Mouse (Mus musculus): ENCODE data around the gene Unk. TPM values are rescaled to one million over a fixed set of nuclear protein-coding genes. Genes with fewer than 3 reads are reported as not detected.

Gene Unk
- polyA plus RNA-seq, 1 experiment from 2014 or later: 50.3 TPM

- peaks cover 20% of the 10 kb centered on the region for H3K36me3 ChIP-seq
- H3K27me3 ChIP-seq: no peaks in the 10 kb centered on the region
- 62% methylated on average over 20 of the region's 20 CpGs for WGBS
- no peak for ATAC-seq (ENCODE audit: low FRiP score, low read depth)
- no peak overlapping the region for H3K4me3 ChIP-seq
- no peak overlapping the region for H3K9ac ChIP-seq (replicated peaks)
- H3K4me1 ChIP-seq: peaks cover 16% of the 10 kb centered on the region
- no peak overlapping the region for H3K27ac ChIP-seq (replicated peaks)
- H3K4me2 ChIP-seq (replicated peaks): no peak overlapping the region
- H3K9me3 ChIP-seq: no peaks in the 10 kb centered on the region
Measured at GRCm38 (mm10) chr11:116075539-116076265, 45.6 kb downstream of the Unk start.

- H3K27me3 ChIP-seq: no peaks in the 10 kb centered on the region
- no peak overlapping the region for H3K9ac ChIP-seq (replicated peaks)
- H3K27ac ChIP-seq (replicated peaks): no peak overlapping the region
- no peak overlapping the region for H3K4me3 ChIP-seq
- no peaks in the 10 kb centered on the region for H3K9me3 ChIP-seq
- WGBS: 62% methylated on average over 7 of the region's 7 CpGs
- ATAC-seq (ENCODE audit: low FRiP score, low read depth): no peak
- peaks cover 16% of the 10 kb centered on the region for H3K4me1 ChIP-seq
- peaks cover 25% of the 10 kb centered on the region for H3K36me3 ChIP-seq
- no peak overlapping the region for H3K4me2 ChIP-seq (replicated peaks)
Measured at GRCm38 (mm10) chr11:116076266-116076540, 46.1 kb downstream of the Unk start.

- Histone ChIP-seq H3K27me3 (no peaks in the 10 kb centered on the region), H3K36me3 (peaks cover 32% of the 10 kb centered on the region), H3K9ac (replicated peaks) (no peak overlapping the region), H3K4me3 (no peak overlapping the region), H3K27ac (replicated peaks) (no peak overlapping the region), H3K9me3 (no peaks in the 10 kb centered on the region), H3K4me1 (peaks cover 16% of the 10 kb centered on the region), H3K4me2 (replicated peaks) (no peak overlapping the region)
- WGBS: 87% methylated on average over 7 of the region's 7 CpGs
- no peak for ATAC-seq (ENCODE audit: low FRiP score, low read depth)
Measured at GRCm38 (mm10) chr11:116076836-116077235, 46.7 kb downstream of the Unk start.

GRCm38 (mm10) chr11:116077446-116078204, 47.5 kb downstream of the Unk start, which contains the start of gene Unc13d:
TSS of gene Unc13d (minus strand) at chr11:116077961.
- Histone ChIP-seq H3K36me3 (peaks cover 39% of the 10 kb centered on the region), H3K4me2 (replicated peaks) (peak within 1 kb of the TSS; percentile 55), H3K9me3 (no peaks in the 10 kb centered on the region), H3K4me3 (peak within 1 kb of the TSS; percentile 32), H3K4me1 (peaks cover 16% of the 10 kb centered on the region), H3K27ac (replicated peaks) (peak within 1 kb of the TSS; percentile 61), H3K9ac (replicated peaks) (peak within 1 kb of the TSS; percentile 37; the same call in 1 of the 2 replicates), H3K27me3 (no peaks in the 10 kb centered on the region)
- 72% methylated on average over 22 of the region's 22 CpGs for WGBS
- no peak for ATAC-seq (ENCODE audit: low FRiP score, low read depth)

GRCm38 (mm10) chr11:116078221-116078620, 48.1 kb downstream of the Unk start:
- Histone ChIP-seq H3K9me3 (no peaks in the 10 kb centered on the region), H3K27ac (replicated peaks) (peak overlapping the region; percentile 43), H3K36me3 (peaks cover 43% of the 10 kb centered on the region), H3K4me2 (replicated peaks) (peak overlapping the region; percentile 55), H3K4me1 (peaks cover 16% of the 10 kb centered on the region), H3K4me3 (peak overlapping the region; percentile 32), H3K27me3 (no peaks in the 10 kb centered on the region), H3K9ac (replicated peaks) (peak overlapping the region; percentile 37; the same call in 1 of the 2 replicates)
- 10% methylated on average over 16 of the region's 16 CpGs for WGBS
- ATAC-seq (ENCODE audit: low FRiP score, low read depth): 0 out of 2 replicates have a peak, but pooled peaks have one; percentile 50

- H3K4me3 ChIP-seq: no peak overlapping the region
- no peak for ATAC-seq (ENCODE audit: low FRiP score, low read depth)
- 14% methylated on average over 10 of the region's 10 CpGs for WGBS
- H3K27me3 ChIP-seq: no peaks in the 10 kb centered on the region
- peaks cover 49% of the 10 kb centered on the region for H3K36me3 ChIP-seq
- 0 out of 2 replicates have a peak overlapping the region, but pooled peaks have one; percentile 37 for H3K9ac ChIP-seq (replicated peaks)
- peak overlapping the region; percentile 55; the same call in 1 of the 2 replicates for H3K4me2 ChIP-seq (replicated peaks)
- peak overlapping the region; percentile 61 for H3K27ac ChIP-seq (replicated peaks)
- H3K4me1 ChIP-seq: peaks cover 16% of the 10 kb centered on the region
- no peaks in the 10 kb centered on the region for H3K9me3 ChIP-seq
Measured at GRCm38 (mm10) chr11:116078676-116079320, 48.7 kb downstream of the Unk start.

- Histone ChIP-seq H3K27me3 (no peaks in the 10 kb centered on the region), H3K9ac (replicated peaks) (no peak overlapping the region), H3K27ac (replicated peaks) (no peak overlapping the region; the same call in 1 of the 2 replicates), H3K4me1 (peaks cover 16% of the 10 kb centered on the region), H3K9me3 (no peaks in the 10 kb centered on the region), H3K4me2 (replicated peaks) (no peak overlapping the region), H3K4me3 (no peak overlapping the region), H3K36me3 (peaks cover 53% of the 10 kb centered on the region)
- 72% methylated on average over 10 of the region's 10 CpGs for WGBS
- ATAC-seq (ENCODE audit: low FRiP score, low read depth): no peak
Measured at GRCm38 (mm10) chr11:116079511-116079910, 49.4 kb downstream of the Unk start.

- H3K36me3 ChIP-seq: peaks cover 53% of the 10 kb centered on the region
Measured at GRCm38 (mm10) chr11:116081081-116081480, 51.0 kb downstream of the Unk start.

GRCm38 (mm10) chr11:116083096-116083672, 53.1 kb downstream of the Unk start:
- no peak overlapping the region for H3K4me2 ChIP-seq (replicated peaks)
- H3K36me3 ChIP-seq: peaks cover 53% of the 10 kb centered on the region
- no peak for ATAC-seq (ENCODE audit: low FRiP score, low read depth)
- H3K9ac ChIP-seq (replicated peaks): no peak overlapping the region
- H3K27ac ChIP-seq (replicated peaks): no peak overlapping the region
- no peak overlapping the region for H3K4me3 ChIP-seq
- H3K9me3 ChIP-seq: no peaks in the 10 kb centered on the region
- H3K27me3 ChIP-seq: no peaks in the 10 kb centered on the region
- H3K4me1 ChIP-seq: peaks cover 27% of the 10 kb centered on the region
- WGBS: 94% methylated on average over 14 of the region's 14 CpGs

More at GRCm38 (mm10) chr11:116081081-116081480, 51.0 kb downstream of the Unk start:
- WGBS: 74% methylated on average over 6 of the region's 6 CpGs
- Histone ChIP-seq H3K9ac (replicated peaks) (no peak overlapping the region), H3K4me1 (peaks cover 26% of the 10 kb centered on the region), H3K27ac (replicated peaks) (no peak overlapping the region), H3K4me2 (replicated peaks) (no peak overlapping the region), H3K9me3 (no peaks in the 10 kb centered on the region), H3K4me3 (no peak overlapping the region), H3K27me3 (no peaks in the 10 kb centered on the region)
- no peak for ATAC-seq (ENCODE audit: low FRiP score, low read depth)

- 91% methylated on average over 6 of the region's 6 CpGs for WGBS
- H3K36me3 ChIP-seq: peaks cover 48% of the 10 kb centered on the region
- no peaks in the 10 kb centered on the region for H3K9me3 ChIP-seq
- H3K4me1 ChIP-seq: peaks cover 22% of the 10 kb centered on the region
- H3K27ac ChIP-seq (replicated peaks): no peak overlapping the region; the same call in 1 of the 2 replicates
- no peak for ATAC-seq (ENCODE audit: low FRiP score, low read depth)
- no peak overlapping the region for H3K9ac ChIP-seq (replicated peaks)
- H3K4me2 ChIP-seq (replicated peaks): no peak overlapping the region
- no peaks in the 10 kb centered on the region; the same call in 1 of the 2 replicates for H3K27me3 ChIP-seq
- H3K4me3 ChIP-seq: no peak overlapping the region
Measured at GRCm38 (mm10) chr11:116084166-116084565, 54.0 kb downstream of the Unk start.

- 6% methylated on average over 34 of the region's 43 CpGs for WGBS
- peak; percentile 95 for ATAC-seq (ENCODE audit: low FRiP score, low read depth)
Measured at GRCm38 (mm10) chr11:116086258-116087193, 56.4 kb downstream of the Unk start, which contains the start of gene Wbp2. TSS of gene Wbp2 (minus strand) at chr11:116086995.

More at GRCm38 (mm10) chr11:116086258-116087193, 56.4 kb downstream of the Unk start, which contains the start of gene Wbp2:
- peaks cover 25% of the 10 kb centered on the region for H3K36me3 ChIP-seq
- H3K4me3 ChIP-seq: peak within 1 kb of the TSS; percentile 56
- no peaks in the 10 kb centered on the region; the same call in 1 of the 2 replicates for H3K27me3 ChIP-seq
- H3K9ac ChIP-seq (replicated peaks): peak within 1 kb of the TSS; percentile 63
- H3K9me3 ChIP-seq: no peaks in the 10 kb centered on the region
- peak within 1 kb of the TSS; percentile 52 for H3K4me2 ChIP-seq (replicated peaks)
- H3K4me1 ChIP-seq: peaks cover 21% of the 10 kb centered on the region
- H3K27ac ChIP-seq (replicated peaks): peak within 1 kb of the TSS; percentile 83
